Mouse (Mus musculus): ENCODE results near the gene Exoc7.
A peak's percentile ranks its signal among the peaks of the same experiment; 100 is the strongest.

Gene Exoc7

DNA sequence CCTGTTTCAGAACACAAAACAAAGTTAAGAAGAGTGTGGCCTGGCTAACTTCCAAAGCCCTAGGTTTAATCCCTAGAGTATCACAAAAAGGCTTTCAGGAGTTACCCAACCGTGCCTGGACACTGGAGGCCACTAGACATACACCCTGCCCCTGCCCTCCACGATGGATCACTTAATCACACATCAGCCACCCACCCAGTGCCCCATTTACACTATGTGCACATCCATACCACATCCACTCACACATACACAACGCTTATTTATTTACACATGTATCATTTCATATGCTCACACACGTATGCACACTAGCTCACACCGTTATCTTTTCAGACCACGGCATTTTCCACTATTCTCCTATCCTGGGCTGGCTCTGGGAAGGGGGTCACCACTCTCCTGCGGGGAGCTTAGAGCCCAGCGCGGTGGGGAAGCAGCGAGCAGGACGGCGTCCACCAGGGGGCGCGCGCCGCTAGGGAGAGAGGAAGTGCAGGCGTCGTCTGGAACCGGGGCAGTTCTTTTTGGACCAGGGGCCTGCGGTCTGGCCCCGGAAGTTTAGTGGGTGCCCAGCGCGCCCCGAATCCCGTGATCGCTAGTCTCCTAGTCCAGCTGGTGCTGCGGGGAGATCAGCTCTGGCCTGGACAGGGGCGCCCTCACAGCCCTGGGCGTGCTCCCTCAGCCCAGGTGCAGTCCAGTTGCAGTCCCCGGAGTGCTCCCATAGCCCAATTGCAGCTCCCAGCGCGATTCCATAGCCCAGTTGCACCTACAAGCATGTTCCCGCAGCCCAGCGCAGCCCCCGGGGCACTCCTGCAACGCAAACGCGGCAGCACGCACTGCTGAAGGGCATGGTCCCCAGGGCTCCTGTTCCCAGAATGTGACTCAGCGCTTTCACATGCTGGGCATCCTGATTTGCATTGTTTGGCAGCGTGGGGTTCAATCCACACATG, 12.0 kb upstream of the Exoc7 start:
- DNase-seq (ENCODE audit: low read depth, low spot score): no peak

DNA sequence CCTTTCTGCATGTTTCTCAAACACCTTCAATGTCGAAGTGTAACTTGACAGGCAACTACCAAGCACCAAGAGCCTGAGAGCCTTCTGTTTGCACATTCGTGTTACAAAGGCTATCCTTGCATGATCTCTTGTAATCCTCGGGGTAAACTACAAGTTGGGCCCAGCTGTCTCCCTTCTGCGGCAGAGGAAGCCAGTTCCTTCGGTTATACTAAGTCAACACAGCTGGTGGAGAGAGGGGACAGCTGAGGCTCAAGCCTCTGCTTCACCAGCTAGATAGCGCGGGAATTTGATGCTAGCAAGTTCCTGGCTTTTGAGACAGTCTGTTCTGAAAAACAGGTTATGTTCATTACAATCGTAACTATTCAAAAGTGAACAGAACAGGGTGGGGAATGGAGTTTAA, 5.3 kb upstream of the Exoc7 start:
- DNase-seq (ENCODE audit: low read depth, low spot score): no peak

DNA sequence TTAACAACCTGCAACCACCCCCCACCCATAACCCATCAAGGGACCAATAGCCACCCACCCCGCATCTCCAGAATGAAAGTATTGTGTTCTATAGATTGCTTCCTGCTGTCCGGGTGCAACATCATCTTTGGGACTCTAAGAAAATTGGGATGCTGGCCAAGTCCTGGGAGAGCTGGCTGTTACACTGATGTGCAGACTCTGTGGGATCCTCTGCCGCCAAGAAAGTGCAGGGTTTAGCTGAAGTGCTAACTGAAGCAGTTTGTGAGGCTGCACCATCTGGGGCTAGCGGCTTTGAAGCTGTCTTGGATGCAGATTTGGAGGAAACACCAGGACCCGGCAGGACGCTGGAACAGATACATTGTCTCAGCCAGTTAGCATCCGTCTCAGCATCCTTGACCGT, 4.1 kb upstream of the Exoc7 start:
- no peak for DNase-seq (ENCODE audit: low read depth, low spot score)

- DNase-seq (ENCODE audit: low read depth, low spot score): no peak
These were observed 2.6 kb upstream of the Exoc7 start for GRCm38 (mm10) chr11:116309601-116310000.

DNA sequence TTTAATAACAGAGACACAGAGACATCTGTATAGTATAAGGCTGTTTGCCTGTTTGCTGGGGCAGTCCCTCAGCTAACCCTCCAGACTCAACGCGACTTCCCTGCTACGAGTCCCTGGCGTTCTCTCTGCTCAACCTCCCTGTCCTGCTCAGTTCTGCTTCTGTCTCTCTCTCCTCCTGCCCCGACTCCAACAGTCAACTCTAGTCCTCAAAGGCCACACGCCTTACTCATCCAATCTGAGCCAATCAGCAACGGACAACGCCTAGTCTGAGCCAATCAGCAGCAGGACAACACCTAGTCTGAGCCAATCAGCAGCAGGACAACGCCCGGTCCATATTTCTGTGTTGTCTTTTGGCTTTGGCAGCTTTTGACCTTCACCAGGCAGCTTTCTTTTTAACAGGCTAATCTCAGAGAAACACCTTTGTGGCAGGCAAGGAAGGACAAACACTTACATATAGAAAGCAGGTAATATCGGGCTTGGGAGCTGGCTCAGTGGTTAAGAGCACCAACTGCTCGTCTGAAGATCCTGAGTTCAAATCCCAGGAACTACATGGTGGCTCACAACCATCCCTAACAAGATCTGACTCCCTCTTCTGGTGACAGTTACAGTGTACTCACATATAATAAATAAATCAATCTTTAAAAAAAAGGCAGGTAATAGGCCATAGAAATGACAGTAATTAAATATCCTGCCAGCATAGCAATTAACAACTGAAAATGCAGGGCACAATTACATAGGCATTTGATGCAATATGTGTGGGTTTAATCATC, 914 bp upstream of the Exoc7 start:
- no peak for DNase-seq (ENCODE audit: low read depth, low spot score)

- peak; percentile 85 for DNase-seq (ENCODE audit: low read depth, low spot score)
These were observed 679 bp downstream of the Exoc7 start for GRCm38 (mm10) chr11:116306126-116306982.

DNA sequence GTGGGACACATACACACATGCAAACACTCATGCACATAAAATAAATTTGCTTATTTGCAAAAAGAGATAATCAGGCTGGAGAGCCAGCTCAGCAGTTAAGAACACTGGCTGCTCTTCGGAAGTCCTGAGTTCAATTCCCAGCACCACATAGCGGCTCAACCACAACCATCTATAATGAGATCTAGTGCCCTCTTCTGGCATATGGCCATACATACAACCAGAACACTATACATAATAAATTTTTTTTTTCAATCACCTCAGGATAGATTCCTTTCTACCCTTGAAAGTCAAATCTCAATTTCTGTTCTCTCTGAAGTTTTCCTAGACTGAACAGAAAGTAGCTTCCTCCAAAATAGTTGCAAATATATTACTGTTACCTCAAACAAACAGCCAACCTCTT, 1.6 kb downstream of the Exoc7 start:
- DNase-seq (ENCODE audit: low read depth, low spot score): no peak

- DNase-seq (ENCODE audit: low read depth, low spot score): no peak
These were observed 8.4 kb downstream of the Exoc7 start for GRCm38 (mm10) chr11:116298621-116299020.

DNA sequence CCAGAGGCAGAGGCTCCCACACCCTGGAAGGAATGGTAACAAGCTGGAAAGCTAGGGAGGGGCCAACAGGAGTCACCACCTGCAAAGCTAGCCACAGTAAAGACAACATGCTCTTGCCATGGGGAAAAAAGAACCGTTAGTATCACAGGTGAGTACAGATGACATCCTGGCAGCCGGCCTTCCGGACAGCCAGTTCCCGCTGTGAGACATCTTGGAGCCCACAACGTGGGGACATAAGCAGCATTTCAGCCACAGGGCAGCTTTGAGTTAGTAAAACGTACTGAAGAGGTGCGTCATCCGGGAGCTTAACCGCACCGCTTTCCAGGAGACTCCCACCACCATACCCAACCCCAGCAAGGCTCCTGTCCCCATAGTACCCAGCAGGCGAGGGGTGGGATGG, 8.8 kb downstream of the Exoc7 start:
- DNase-seq (ENCODE audit: low read depth, low spot score): no peak

- no peak for DNase-seq (ENCODE audit: low read depth, low spot score)
These were observed 10.0 kb downstream of the Exoc7 start for GRCm38 (mm10) chr11:116297017-116297416.

DNA sequence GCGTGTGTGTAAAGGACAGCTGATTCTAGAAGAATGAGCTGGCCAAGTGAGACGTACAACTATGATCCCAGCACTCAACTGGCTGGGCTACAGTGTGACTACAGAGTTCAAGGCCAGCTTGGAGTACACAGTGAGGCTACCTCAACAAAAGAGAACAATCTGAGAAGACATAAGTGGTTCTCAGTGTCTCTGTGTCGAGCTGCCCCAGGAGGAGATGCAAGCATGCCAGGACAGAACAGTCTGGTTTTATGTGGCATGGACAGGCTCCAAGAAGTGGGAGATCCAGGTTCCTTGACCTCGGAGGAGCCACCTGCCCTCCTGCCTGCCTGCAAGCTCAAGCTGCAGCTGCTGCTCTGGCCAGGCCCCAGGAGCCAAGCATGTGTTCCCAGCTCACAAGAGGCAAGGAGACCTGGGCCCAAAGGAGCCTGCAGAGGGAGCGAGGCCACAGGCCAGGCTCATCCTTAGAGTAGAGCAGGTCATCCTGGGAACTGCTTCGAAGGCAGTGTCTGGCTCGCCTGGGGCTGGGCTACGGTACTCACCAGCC, 10.8 kb downstream of the Exoc7 start:
- DNase-seq (ENCODE audit: low read depth, low spot score): no peak

GRCm38 (mm10) chr11:116294319-116294718, 12.7 kb downstream of the Exoc7 start:
- DNase-seq (ENCODE audit: low read depth, low spot score): no peak

- DNase-seq (ENCODE audit: low read depth, low spot score): no peak
These were observed 13.4 kb downstream of the Exoc7 start for GRCm38 (mm10) chr11:116293538-116294137.

GRCm38 (mm10) chr11:116292401-116292800, 14.6 kb downstream of the Exoc7 start:
- no peak for DNase-seq (ENCODE audit: low read depth, low spot score)

DNA sequence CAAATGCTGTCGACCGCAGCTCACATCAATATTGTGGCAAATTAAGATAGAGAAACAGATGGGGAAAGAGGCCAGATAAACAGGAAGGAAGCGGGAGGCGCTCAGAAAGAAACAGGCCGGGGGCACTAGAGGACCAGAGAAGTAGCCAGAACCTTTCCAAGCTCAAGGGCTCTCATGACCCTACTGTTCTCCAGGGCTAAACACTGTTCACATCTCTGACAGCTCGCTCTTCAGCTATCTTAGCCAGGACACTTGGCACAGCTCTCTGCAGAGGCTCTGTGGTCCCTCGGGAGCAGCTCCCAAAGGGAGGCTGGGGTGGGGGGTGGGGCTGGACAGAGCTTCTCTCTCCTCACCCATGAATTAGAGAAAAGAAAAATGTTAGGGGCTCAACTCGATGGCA, 16.5 kb downstream of the Exoc7 start:
- no peak for DNase-seq (ENCODE audit: low read depth, low spot score)

DNA sequence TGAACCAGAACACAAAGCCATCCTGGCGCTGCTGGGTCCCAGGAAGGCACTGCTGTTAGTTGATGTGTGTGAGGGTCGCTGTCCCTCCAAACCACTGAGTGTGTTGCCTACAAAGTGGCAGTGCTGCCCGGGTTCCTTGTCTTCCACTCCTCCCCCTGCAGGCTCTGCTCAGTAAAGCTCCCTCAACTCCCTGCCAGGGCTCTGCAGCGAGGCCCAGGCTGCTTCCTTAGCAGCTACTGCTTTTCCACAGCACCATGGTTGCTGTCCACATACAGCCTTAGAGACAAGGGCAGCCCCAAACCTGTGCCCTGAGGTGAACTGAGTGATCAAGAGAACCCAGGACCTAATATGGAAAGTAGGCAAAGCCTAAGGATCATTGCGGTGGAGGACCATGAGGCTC, 19.7 kb downstream of the Exoc7 start:
- DNase-seq (ENCODE audit: low read depth, low spot score): no peak

- DNase-seq (ENCODE audit: low read depth, low spot score): no peak
These were observed 21.3 kb downstream of the Exoc7 start for GRCm38 (mm10) chr11:116285770-116286191.

DNA sequence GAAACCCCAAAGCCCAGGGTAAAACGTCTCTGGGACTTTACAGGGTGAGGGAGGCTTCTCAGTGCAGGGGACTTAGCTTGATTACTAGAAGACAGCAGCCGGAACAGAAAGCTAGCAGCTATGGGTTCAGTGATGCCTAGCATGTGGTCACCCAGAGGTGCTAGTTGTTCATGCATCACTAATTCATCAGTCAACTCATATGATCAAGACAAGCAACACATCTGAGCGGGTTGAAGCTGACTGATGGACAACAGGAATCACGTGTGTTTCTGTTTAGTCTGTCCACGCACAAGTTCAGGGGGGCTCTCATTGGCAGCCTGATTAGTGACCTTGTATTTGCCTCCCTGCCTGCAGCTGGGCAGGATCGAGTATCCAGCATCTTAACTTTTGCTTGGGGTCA, 23.1 kb downstream of the Exoc7 start:
- DNase-seq (ENCODE audit: low read depth, low spot score): no peak

DNA sequence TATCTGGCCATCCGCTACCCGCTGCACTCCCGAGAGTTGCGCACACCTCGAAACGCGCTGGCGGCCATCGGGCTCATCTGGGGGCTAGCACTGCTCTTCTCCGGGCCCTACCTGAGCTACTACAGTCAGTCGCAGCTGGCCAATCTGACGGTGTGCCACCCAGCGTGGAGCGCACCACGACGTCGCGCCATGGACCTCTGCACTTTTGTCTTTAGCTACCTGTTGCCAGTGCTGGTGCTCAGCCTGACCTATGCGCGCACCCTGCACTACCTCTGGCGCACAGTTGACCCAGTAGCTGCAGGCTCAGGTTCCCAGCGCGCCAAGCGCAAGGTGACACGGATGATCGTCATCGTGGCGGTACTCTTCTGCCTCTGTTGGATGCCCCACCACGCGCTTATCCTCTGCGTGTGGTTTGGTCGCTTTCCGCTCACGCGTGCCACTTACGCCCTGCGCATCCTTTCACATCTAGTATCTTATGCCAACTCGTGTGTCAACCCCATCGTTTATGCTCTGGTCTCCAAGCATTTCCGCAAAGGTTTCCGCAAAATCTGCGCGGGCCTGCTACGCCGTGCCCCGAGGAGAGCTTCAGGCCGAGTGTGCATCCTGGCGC, 24.0 kb downstream of the Exoc7 start:
- DNase-seq (ENCODE audit: low read depth, low spot score): no peak

DNA sequence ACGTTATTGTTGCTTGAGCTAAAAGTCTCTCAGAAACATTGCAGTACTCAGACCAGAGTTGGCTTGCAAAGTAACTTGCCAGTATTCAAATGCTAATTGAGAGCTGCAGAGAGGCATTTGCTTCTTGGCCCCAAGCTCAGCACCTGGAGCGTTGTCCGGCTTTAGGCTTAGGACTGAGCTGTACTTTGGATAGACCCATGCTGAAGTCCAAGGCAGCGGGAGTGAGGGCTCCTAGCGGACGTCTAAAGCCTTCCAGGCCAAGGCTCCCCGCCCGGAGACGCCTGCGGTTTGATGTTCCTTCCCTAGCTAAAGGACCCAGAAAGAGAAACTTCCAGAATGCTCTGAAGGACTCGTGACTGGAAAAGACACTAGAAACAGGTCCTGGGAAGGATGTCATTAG, 24.9 kb downstream of the Exoc7 start:
- no peak for DNase-seq (ENCODE audit: low read depth, low spot score)

- no peak for DNase-seq (ENCODE audit: low read depth, low spot score)
These were observed 25.4 kb downstream of the Exoc7 start for GRCm38 (mm10) chr11:116281671-116282070.
